Mouse (Mus musculus) kidney, adult 18-20 months (tissue): Measurements from ENCODE around the gene Ncbp3.

ENCODE experiments used
- DNase-seq: peaks from one replicate; pipeline ENCODE4 v3.0.0; 2021

Ncbp3 gene

DNA sequence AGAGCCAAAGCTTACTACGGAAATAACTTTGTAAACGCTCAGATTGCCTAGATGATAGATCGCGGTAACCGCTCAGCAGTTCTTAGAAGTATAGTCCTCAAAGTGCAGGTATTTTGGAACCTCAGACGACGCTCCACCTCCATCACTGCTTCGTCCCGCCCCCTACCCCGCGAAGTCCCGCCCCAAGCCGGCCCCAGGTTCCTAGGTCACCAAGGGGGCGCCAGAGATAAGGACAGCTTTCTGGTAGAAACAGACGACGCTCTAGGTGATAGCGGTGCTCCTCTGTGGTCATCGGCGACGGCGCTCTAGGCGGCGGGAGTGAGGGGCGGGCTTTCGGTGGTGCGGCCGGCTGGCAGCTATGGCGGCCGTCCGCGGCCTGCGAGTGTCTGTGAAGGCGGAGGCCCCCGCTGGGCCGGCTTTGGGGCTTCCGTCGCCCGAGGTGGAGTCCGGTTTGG, at the start of gene Ncbp3:
TSS of gene Ncbp3 (plus strand) at position 242 of the 455 bp plus-strand sequence.
- DNase-seq, result peak; percentile 97

DNA sequence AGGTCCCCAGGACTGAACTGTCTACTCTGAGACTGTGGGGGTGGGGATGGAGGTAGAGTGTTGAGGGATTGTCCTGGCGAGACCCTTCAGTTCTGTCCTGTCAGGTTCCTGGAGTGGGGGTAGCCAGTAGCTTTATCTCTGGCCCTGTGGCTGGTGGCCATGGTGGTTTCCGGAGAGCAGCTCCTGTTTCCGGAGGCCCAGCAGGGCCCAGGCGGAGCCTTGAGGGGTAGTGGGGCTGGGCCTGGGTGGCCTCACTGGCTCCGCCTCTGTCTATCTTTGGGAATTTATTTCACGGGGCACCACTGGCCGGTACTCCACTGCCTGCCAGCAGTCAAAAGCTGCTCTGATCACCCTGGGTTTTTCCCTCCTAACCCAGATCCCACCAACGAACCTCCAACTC, 48.8 kb upstream of the Ncbp3 start, which contains the start of gene P2rx1:
TSS of gene P2rx1 (plus strand) at position 333 of the 400 bp plus-strand sequence.
- DNase-seq, result peak; percentile 25

DNA sequence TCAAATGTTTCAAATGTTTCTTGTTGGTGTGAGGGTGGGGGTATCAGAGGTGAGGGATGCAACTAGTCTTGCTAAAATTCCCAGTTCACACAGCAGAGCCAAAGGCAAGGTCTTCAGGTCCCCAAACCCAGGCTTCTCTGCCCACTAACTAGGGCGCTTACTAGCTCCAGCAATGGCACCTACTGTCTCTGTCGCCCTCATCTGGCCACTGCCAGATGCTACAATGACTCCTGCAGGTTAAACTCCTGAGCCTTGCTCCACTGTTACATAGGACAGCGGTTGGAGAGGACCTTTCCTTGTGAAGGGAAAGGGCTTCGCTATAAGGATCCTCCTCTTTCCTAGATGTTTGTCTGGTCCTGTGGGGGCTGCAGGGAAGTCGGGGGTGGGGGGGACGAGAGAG, 46.6 kb upstream of the Ncbp3 start:
- DNase-seq, result peak; percentile 78

DNA sequence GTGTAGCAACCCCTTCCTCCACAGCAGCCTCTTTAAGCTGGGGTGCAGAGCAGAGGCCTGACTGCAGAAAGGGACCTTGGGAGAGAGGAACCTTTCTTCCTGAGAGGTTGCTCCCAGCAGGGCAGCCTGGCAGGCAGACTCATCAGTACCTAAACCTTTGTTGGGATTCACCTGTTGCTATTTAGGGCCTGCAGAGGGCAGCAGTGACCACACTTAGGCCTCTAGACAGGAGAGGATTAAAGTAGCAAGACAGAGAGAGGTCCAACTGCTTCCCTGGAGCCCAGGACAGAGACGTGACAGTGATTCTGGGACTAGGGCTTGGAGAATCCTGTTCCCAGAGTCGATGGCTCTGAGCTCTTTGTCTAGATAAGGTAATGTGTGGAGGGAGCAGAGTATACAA, 41.2 kb upstream of the Ncbp3 start:
- DNase-seq, result peak; percentile 76

DNA sequence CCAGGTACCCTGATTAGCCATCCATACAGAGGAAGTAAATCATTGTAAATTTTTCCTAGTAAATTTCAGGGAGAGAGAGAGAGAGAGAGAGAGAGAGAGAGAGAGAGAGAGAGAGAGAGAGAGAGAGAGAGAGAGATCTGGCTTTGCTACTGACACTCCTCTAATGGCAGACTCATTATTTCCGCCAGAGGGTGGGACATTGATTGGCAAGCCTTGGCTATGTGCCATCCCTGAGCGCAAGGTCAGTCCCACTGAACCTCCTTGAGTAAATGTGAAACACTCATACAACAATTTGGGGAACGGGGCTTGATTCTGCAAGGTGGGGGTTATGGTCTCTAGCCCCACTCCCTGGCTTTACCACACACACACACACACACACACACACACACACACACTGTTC, 40.5 kb upstream of the Ncbp3 start:
- DNase-seq, result no peak

DNA sequence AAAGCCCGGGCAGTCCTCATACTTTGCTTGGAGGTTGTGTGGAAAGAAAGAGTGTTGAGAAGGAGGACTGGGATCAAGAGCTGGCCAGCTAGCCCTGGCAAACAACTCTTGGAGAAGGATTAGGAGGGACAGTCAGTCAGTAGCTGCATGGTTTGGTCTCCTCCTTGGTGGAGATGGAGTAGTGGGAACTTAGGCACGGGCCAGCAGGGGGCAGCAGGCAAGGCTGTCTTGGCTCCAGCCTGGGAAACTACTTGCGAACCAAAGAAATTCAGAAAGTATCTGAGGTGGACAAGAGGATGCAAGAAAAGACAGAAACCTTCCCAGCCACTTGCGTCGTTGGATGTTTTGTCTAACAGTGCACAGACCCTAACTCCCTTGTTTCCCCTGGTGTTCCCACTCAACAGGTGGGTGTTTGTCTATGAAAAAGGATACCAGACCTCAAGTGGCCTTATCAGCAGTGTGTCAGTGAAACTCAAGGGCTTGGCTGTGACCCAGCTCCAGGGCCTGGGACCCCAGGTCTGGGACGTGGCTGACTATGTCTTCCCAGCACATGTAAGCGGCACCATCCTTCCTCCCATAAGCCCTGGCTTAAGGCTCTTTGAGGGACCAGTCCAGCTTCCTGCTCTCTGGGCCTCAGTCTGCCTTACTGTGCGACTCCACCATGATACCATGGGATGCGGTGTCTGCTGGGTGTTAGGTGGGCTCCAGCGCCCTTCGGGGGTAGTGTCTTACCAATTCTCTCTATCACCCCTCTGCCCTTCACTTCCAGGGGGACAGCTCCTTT, 39.7 kb upstream of the Ncbp3 start:
- DNase-seq, result peak; percentile 70

DNA sequence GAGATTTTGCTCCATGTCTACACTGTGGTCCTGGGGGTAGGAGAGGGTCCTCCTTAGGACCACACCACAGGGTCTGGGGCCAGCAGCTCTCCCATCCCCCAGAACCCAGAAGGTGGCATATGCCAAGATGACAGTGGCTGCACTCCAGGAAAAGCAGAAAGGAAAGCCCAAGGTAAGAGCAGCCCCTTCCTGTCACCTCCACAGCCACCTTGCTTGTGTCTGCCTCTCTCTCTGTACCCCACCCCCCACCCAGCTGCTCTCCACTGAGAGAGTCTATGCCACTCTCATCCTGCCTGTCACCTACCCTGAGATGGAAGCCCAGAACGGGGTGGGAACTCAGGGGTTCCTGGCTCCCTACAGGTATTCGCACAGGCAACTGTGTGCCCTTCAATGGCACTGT, 38.8 kb upstream of the Ncbp3 start:
- no peak for DNase-seq

DNA sequence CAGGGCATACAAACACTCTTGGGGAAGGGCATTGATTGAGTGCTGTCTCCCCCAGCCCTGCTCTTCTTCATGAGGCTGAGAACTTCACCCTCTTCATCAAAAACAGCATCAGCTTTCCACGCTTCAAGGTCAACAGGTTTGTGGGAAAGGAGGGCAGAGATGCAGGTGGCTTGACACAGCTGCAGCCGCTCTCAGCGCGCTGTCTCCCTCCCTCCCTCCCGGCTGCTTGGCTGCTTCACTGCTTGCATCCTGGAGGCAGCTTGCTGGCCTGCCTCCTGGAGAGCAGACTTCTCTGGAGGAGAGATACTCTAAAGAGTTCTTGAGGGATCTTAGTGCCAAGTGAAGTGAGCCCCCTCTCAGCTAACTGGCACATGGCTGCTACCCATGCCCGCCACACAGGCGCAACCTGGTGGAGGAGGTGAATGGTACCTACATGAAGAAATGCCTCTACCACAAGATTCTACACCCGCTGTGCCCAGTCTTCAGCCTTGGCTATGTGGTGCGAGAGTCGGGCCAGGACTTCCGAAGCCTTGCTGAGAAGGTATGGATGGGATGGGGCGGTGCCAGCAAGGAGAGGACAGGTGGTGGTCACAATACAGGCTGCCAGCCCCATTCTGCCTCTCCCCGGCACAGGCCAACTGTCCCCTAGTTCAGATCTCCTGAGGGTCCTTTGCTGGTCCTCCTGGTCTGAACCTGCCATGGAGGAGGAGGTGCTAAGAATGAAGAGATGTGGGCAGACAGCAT, 37.9 kb upstream of the Ncbp3 start:
- DNase-seq, result no peak

DNA sequence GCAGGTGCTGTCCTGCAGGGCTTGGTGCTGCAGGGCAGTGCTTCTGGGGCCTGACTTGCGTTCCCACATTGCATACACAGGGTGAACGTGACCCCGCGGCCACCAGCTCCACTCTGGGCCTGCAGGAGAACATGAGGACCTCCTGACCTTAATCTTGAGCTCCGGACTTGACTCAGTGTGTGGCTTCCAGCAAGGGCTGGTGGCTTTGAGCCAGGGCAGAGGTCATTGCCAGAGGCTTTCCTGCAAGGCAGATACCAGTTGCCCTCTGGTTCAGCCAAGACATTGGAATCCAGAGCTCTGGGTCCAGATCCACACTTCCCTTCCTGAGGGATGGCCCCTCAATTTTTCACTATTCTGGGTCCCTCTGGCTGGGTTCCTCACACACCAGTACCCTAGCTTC, 33.6 kb upstream of the Ncbp3 start:
- DNase-seq, result peak; percentile 73

DNA sequence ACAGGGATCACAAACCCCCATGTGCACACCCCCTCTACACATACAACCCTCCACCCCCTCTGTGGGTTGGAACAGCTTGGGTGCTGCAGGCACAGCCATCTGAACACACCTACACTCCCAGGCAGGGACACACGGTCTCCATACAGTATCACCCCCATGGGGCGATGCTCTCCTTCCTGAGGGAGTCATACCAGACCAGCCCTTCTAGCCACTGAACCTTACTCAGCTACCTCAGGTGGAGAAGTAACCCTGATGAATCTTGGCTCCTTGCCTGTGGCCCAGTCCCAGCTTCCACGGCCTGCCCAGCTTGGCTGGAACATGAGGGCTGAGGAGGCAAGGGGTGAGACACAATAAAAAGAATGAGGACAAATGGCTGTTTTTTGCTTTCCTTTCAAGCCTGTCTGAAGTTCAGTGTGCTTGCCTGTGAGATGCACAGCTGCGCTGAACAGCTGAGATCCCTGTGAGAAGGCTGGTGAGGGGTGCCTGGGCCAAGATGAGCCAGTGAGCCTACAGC, 32.7 kb upstream of the Ncbp3 start:
- DNase-seq, result peak; percentile 72

DNA sequence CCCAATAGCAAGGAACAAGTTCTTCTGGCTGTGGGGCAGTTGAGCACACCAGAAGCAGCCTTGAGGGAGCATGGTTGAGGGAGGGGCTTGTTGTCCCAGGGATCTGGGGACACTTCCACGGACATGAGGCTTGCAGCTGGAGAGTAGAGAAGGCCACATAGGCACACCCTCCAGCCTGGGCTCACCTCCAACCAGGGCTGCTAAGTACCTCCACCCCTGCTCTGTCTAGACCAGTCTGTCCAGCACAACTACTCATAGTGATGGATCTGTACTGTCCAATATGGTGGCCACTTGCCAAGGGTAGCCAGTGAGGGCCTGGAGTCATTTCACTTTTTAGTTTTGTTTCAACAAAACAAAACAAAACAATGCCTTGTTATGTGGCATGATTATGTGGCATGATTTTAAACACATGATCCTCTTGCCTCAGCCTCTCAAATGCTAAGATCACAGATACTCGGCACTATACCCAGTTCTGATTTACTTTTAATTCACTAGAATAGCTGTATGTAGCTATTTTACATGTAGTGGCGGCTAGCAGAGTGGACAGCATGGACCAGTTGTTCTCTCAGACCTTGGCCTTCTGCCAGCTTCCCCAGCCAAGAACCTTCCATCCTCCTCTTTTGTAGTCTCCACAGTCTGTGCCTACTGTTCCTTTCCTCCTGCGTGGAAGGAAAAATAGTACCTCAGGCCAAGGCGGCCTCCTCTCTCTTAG, 32.0 kb upstream of the Ncbp3 start:
- peak; percentile 45 for DNase-seq

DNA sequence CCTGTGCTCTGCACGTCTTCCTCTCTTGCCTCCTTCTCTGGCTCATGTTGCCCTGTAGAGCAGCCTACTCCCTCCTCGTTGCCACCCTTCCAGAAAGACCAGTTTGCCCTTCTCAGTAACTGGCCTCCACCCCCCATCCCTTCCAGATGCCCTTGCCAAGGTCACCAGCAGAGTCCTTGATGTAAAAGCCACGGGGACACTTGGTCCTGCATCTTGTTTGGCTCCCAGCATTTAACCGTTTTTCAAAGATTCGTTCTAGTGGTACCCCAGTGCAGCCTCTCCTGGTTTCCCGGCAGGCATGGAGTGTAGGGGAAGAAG, 31.5 kb upstream of the Ncbp3 start:
- DNase-seq, result no peak

DNA sequence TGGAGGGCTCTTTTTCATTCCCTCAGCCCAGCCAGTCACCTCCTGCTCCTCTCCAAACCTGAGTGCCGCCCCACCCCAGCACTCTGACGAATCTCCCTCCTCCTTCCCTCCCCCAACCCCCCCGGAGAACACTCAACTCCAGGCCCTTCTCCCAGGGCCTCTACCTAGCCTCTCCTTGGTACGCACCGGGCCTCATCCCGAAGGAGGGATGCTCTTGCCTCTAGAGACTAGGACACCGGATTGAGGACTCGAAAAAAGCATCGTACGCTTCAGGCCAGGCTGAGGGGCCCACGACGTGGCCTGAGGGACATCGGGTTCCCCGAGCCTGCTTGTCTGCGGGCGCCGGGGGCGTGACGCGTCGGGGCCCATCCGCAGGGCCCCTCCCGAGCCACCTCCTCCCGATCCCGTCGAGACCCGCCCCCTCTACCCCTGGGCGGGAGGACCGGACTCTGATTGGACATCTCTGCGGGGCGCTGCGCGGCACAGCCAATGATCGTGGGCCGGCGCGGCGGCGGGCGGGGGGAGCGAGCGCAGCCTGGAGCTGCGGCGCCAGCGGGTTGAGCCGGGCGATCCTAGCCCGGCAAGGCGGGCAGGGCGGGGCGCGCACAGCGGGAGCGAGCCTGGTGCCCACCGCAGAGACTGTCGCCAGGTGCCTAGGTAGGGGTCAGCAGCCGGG, 29.0 kb upstream of the Ncbp3 start, which contains the start of gene Camkk1:
TSS of gene Camkk1 (plus strand) at position 538 of the 676 bp plus-strand sequence.
- DNase-seq, result peak; percentile 90

DNA sequence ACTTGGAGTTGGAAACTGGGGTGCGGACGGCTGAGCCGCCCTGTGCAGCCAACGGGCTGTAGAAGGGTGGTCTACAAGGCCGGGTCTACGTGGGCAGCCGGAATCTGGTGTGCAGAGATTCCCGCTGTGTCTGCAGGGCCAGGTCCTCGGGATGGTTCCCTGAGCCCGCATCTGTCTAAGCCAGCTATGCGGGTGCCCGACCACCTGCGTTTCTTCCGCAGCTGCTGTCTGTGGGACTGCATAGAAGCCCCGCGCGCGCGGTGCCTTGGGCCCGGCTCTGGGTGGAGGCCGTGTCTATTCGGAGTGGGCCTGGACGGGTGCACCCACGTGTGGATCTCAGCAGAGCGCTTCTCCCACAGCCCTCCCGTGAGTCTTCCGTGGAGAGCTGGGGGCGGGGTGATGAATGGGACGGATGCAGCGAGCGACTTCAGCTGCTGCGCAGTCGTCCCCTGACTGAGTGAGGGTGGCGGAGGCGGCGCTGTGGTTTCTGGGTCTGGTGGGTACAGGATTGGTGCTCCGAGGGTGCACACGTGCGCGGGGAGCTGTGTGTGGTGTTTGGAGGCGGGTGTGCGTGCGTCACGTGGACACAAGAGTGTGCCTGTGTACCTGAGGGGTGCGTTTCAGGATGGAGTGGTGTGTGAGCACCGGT, 28.3 kb upstream of the Ncbp3 start:
- DNase-seq, result peak; percentile 25

DNA sequence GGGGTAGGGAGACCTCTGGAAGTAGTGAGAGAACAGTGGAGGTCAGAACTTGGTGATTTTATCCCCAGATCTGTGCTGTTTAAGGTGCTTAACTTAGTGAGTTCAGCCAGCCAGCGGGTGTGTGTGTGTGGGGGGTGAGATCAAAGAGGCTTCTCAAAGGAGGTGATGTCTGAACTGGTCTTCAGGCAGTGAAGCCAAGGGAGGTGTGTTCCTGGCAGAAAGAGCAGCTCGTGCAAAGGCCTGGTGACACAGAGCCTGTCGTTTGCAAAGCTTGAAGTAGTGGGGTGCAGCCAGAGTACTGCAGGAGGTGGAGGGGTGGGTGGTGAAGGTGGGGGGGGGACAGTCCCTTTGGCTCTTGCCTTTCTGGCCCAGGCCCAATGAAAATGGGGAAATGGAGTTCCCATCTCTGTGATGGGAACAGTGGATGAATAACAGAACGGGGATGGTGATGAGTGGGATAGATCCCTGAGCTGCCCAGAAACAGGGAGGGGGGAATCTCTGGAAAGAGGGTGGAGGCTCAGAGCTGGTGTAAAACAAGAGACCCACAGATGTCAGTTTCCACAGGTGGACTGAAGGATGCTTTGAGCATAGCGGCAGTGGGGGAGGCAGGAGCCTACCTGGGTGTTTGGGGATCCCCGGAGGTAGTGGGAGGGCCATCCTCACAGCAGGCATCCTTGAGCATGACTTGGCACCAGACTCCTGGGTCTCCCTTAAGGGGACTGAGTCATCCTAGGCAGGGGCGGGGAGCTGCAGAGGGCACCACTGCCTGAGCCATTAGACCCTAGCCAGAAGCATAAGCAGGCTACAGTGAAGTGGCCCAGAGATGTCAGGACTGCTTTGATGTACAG, 26.4 kb upstream of the Ncbp3 start:
- DNase-seq, result no peak

DNA sequence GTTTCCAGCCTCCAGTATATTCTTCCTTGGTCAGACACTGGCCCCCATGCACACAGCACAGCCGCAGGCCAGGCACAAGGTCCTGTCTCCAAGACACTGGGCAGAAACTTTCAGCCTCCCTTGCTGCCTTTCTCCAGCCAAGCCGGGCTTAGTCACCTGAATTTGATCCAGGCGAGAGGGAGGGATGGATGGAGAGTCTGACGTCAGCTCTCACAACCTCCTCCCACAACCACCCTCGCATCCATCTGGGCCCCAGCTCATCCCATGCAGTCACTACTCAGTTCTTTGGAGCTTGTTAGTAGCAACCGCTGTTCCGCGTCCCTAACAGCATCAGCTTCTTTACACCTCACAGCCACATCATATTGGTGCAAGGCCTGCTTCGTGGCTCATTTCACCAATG, 24.5 kb upstream of the Ncbp3 start:
- no peak for DNase-seq

DNA sequence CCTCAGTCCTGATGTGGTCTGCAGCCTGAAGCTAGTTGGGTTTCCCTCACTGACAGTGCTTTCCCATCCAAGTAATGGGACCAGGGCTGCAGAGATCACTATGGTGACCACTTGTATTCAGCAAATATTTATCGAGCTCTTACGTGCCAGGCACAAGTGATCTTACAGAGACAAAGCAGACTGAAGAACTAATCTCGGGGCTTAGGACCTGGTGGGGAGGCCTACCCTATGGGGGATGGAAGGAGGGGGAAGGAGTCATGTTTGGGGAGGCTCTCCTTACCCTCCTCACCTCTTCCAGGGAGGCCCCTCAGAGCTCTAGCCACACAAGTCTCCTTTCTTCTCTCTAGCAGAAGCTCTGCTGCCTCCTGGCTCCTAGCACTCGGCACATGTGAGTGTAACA, 23.8 kb upstream of the Ncbp3 start:
- no peak for DNase-seq

DNA sequence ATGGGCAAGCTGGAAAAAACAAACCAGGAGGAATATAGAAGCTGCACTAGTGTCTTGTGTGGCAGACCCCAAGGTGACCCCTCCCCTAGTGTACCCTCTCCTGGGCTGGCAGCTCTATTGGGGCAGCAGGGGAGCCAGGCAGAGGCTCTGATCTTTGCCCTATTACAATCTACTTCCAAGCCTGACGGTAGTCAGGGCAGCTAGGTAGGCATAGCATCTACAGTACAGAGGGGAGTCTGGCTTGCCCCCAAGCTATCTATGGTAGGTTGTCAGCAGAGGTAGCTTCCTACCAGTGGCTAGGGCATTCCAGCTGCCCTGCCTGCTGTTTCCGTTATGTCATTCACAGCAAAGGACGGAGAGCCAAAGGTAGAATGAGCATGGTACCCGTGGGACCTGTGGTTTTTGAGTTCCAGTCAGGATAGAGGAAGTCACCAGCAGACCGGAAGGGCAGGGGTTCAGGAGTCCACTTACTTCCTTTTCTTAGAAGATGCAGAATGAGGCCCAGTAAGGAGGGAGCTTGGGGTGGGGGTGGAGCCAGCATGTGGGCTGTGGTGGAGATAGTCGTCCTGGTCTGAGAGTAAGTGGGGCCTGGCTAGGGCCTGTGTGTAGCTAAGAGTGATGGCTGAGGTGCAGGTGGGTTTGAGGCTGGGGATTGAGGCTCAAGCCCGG, 23.2 kb upstream of the Ncbp3 start:
- DNase-seq, result no peak

DNA sequence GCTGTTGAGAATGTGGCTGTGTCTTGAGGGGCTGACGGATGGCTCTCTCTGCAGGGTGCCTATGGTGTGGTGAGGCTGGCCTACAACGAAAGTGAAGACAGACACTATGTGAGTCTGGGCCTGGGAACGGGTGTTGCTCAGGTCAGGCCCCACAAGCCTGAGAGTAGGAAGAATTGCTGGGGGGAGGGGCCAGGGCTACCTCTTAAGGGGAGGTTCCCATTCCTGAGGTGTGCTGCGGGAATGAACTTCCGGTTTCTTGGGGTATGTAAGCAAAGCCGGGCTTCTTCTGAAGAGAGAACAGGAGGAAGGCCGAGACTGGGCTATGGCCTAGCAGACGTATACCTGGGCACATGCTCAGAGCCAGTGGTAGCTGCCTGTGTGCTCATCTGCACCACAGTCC, 20.6 kb upstream of the Ncbp3 start:
- no peak for DNase-seq

DNA sequence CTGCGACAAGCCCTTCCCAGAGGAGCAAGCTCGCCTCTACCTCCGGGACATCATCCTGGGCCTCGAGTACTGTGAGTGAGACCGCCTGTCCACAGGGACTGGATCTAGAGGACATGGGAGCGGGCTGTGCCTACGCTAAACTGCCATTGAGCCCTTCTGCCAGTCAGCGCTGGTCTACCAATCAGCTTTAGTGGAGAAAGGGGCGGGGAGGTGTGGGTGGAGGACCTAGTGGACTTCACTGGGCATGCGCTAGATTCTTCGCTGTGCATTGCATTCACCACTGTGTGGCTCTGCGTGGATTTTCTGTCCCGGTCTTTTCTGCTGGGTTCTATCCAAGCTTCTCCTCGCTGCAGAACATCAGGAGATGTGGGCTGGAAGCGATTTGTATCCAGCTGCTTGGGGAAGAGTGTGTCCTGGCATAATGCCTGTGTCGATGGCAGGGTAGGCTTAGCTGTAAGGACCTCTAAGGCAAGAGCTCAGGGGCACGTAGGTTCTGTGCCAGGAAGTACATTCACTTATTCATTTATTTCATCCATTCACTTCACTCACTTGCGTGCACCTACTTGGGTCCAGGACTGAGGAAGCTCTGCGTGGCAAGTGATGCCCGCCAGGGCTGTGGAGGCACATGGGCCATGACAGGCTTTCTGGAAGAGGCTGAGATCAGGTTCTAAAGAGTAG, 16.6 kb upstream of the Ncbp3 start:
- peak; percentile 88 for DNase-seq
